Mouse (Mus musculus): Measurements from ENCODE around the gene Slc16a10.

DNA sequence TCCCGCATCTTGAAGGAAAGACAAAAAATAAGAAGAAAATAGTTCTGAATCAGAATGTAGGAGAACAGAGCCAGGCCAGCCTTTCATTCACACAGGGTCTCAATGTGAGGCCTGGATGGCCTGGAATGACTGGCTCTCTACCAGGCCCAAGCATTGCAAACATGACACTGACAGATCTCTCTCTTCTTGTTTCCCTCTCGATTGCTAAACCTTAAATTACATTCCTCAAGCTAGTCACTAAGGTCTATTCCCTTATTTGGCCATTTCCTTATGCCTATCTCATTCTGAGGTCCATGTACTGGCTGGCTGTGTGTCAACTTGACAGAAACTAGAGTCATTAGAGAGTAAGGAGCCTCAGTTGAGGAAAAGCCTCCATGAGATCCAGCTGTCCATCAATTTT lies 38.0 kb upstream of the Slc16a10 start:
- TF ChIP-seq CTCF (IDR thresholded peaks at IDR 0.05; ENCODE audit: low read depth) (no peak), EP300 (IDR thresholded peaks at IDR 0.05; ENCODE audit: low read depth) (no peak)
